17 mouse cellular contexts compared by ENCODE assay signal in the genomic region with DNA sequence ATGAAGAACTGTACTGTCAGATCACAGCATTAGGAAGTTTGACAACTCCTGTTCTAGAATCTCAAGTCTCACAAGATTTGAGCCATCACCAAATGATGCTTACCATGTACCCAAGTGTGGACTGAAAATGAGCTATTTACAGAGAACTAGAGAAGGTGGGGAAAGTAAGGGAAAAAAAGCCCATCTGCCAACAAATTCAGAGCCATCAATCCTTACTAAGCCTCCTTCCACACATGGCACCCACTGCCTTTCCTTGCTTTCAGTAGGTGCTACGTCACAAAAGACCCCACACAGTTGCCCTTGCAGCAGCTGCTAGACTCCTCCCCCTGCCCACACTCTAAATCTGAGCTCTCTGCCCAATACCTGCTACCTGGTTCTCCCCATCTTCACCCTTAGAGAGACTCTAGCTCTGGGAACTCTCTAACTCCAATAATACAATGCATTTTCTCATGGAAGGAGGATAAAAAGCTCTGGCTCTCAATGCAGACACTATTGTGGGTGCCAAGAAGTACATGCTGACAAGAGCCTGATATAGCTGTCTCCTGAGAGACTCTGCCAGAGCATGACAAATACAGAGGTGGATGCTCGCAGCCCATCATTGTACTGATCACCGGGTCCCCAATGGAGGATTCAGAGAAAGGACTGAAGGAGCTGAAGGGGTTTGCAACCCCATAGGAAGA.
DNase-seq lines count a peak whose midpoint lies in the region; ATAC-seq and TF ChIP-seq lines count a peak whose summit lies in the region.
"Had no signal": no experiment of that assay in that cellular context is flagged by ENCODE, and none has a peak within 500 bp of the region (broad histone marks: within the 10 kb centered on the region; RNA-seq: fewer than 3 reads in every experiment).

No protein-coding gene starts in this region.

- peaks cover 17% of the 10 kb centered on the region for H3K4me1 ChIP-seq in forebrain, embryonic 15.5 days
- H3K4me1 ChIP-seq in forebrain, embryonic 11.5 days (replicated peaks; ENCODE audit: control insufficient read depth, insufficient read depth, low read length), result peaks cover 2% of the 10 kb centered on the region; the same call in 1 of the 2 replicates

- H3K27ac ChIP-seq in forebrain, embryonic 15.5 days (replicated peaks), result peak overlapping the region; percentile 75
- no peak overlapping the region for H3K27ac ChIP-seq in forebrain, embryonic 11.5 days (ENCODE audit: low read depth, low read length)
- H3K27ac ChIP-seq in layer of hippocampus, adult 2 months, result peak overlapping the region; percentile 43; the same call in 1 of the 2 replicates
- H3K27ac ChIP-seq: embryonic facial prominence, embryonic 10.5 days; heart, embryonic 13.5 days; hindbrain, postnatal 0 days had no signal

- no peak for DNase-seq in forebrain, embryonic 11.5 days (ENCODE audit: low spot score)
- DNase-seq in layer of hippocampus, adult 2 months (ENCODE audit: low spot score in 2 of 2), result no peak
- DNase-seq in layer of hippocampus, postnatal 10 days (ENCODE audit: low spot score in 2 of 2), result no peak
- DNase-seq in brain, adult 2 months (ENCODE audit: low read depth, low spot score), result peak; percentile 59
- peak; percentile 58 for DNase-seq in telencephalon, adult 2 months (ENCODE audit: low read depth, low spot score)
- DNase-seq in embryo, embryonic 10.5 days (ENCODE audit: low spot score), result no peak
- DNase-seq: adrenal gland, postnatal 10 days; cerebellum, adult 8-10 months; cerebellum, postnatal 25 days; gastrocnemius, postnatal 36 days; heart, adult 11 months; heart, postnatal 36 days had no signal

- no peak overlapping the region for H3K4me3 ChIP-seq in forebrain, embryonic 15.5 days
- H3K4me3 ChIP-seq in forebrain, embryonic 11.5 days (ENCODE audit: low read depth, low read length), result no peak overlapping the region
- no peak overlapping the region for H3K4me3 ChIP-seq in layer of hippocampus, adult 2 months
- H3K4me3 ChIP-seq: embryonic facial prominence, embryonic 10.5 days; heart, embryonic 13.5 days had no signal

- ATAC-seq in forebrain, embryonic 15.5 days (replicated peaks), result no peak
- no peak for ATAC-seq in forebrain, embryonic 11.5 days (replicated peaks; ENCODE audit: low FRiP score)
- ATAC-seq: forebrain, embryonic 14.5 days; hindbrain, postnatal 0 days had no signal

- no peaks in the 10 kb centered on the region for H3K9me3 ChIP-seq in forebrain, embryonic 15.5 days
- H3K9me3 ChIP-seq in forebrain, embryonic 11.5 days (ENCODE audit: control insufficient read depth, low read length), result no peaks in the 10 kb centered on the region
- H3K9me3 ChIP-seq: embryonic facial prominence, embryonic 10.5 days; heart, embryonic 13.5 days had no signal

- no peaks in the 10 kb centered on the region for H3K36me3 ChIP-seq in forebrain, embryonic 15.5 days
- H3K36me3 ChIP-seq in forebrain, embryonic 11.5 days (ENCODE audit: control insufficient read depth, insufficient read depth, low read length), result no peaks in the 10 kb centered on the region
- H3K36me3 ChIP-seq: embryonic facial prominence, embryonic 10.5 days; heart, embryonic 13.5 days had no signal

- WGBS in forebrain, embryonic 15.5 days, result 61% methylated on average over 3 of the region's 3 CpGs
- WGBS in forebrain, embryonic 11.5 days, result 77% methylated on average over 3 of the region's 3 CpGs

- H3K9ac ChIP-seq in forebrain, embryonic 15.5 days (replicated peaks), result no peak overlapping the region
- H3K9ac ChIP-seq in forebrain, embryonic 11.5 days (ENCODE audit: low read length), result no peak overlapping the region
- H3K9ac ChIP-seq: heart, embryonic 13.5 days had no signal

- no peaks in the 10 kb centered on the region for H3K27me3 ChIP-seq in forebrain, embryonic 15.5 days
- H3K27me3 ChIP-seq in forebrain, embryonic 11.5 days (ENCODE audit: control insufficient read depth, insufficient read depth, low read length), result no peaks in the 10 kb centered on the region
- H3K27me3 ChIP-seq: heart, embryonic 13.5 days had no signal

- no peak for TF ChIP-seq CTCF in layer of hippocampus, adult 2 months (conservative IDR thresholded peaks at IDR 0.05)

- H3K4me2 ChIP-seq in forebrain, embryonic 15.5 days (replicated peaks), result no peak overlapping the region
- H3K4me2 ChIP-seq in forebrain, embryonic 11.5 days (ENCODE audit: low read depth, low read length, severe bottlenecking), result no peak overlapping the region
- H3K4me2 ChIP-seq: heart, embryonic 13.5 days had no signal

Comparison
In these comparisons a context has a peak if more than half of its experiments do, and no peak if none do; other contexts are left out.
1. DNase-seq: peak in brain, adult 2 months (single experiment) and telencephalon, adult 2 months (single experiment); none in forebrain, embryonic 11.5 days (single experiment), layer of hippocampus, adult 2 months (0 of 2), layer of hippocampus, postnatal 10 days (0 of 2) and embryo, embryonic 10.5 days (single experiment).